Mouse (Mus musculus) stomach, postnatal 0 days (tissue): Measurements from ENCODE around the gene Bbs12.

Source experiments
- CTCF ChIP-seq: IDR thresholded peaks from 2 replicates; pipeline ENCODE4 v1.5.1; 2016; ENCODE audit warnings: antibody characterized with exemption, low read depth, mild to moderate bottlenecking, moderate library complexity
- EP300 ChIP-seq: optimal IDR thresholded peaks from 2 replicates; pipeline ENCODE3; 2016; ENCODE audit warnings: antibody characterized with exemption

DNA sequence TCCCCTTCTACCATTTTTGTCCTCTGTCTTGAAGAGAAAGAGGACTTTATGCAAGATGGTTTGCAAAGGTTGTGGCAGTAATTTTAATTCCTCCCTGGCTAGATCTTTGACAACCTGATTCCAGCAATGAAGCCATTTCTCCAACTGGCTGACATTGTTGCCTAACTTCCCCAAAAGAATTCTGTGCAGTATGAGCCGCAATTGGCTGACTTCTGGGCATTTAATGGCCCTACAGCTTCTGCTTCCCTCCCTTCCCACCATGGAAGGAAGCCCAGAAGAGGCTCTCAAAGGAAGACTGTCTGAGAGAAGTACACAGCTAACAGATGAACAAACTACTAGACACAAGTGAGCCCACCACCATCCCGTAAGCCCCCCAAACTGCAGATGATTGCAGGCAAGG lies 23.1 kb upstream of the Bbs12 start:
- TF ChIP-seq CTCF (no peak), EP300 (no peak)
